9 mouse cellular contexts compared by ENCODE assay signal in genomic region chr10:122792021-122792966, GRCm38 (mm10).
DNase-seq lines count a peak whose midpoint lies in the region; ATAC-seq and TF ChIP-seq lines count a peak whose summit lies in the region.
"Had no signal": no experiment of that assay in that cellular context is flagged by ENCODE, and none has a peak within 500 bp of the region (broad histone marks: within the 10 kb centered on the region; RNA-seq: fewer than 3 reads in every experiment).

No protein-coding gene starts in this region.

- no peaks in the 10 kb centered on the region for H3K36me3 ChIP-seq in limb, embryonic 12.5 days
- H3K36me3 ChIP-seq in myocyte (ENCODE audit: control insufficient read depth, insufficient read depth): no peaks in the 10 kb centered on the region

- H3K27me3 ChIP-seq in limb, embryonic 12.5 days: peaks cover 4% of the 10 kb centered on the region
- H3K27me3 ChIP-seq in myocyte (ENCODE audit: control insufficient read depth, insufficient read depth, insufficient read length): no peaks in the 10 kb centered on the region
- H3K27me3 ChIP-seq: CH12.LX had no signal

- peak overlapping the region; percentile 83 for H3K27ac ChIP-seq in limb, embryonic 12.5 days

- no peaks in the 10 kb centered on the region for H3K9me3 ChIP-seq in limb, embryonic 12.5 days

- 3% methylated on average over 21 of the region's 21 CpGs for WGBS in limb, embryonic 12.5 days

- no peak overlapping the region; the same call in 1 of the 2 replicates for H3K9ac ChIP-seq in limb, embryonic 12.5 days (replicated peaks)

- peak; percentile 83 for ATAC-seq in limb, embryonic 12.5 days (ENCODE audit: insufficient number of reproducible peaks, insufficient read depth, low FRiP score, low TSS enrichment, low read depth)

- H3ac ChIP-seq in myocyte (ENCODE audit: control insufficient read depth, insufficient read length): no peak overlapping the region

- H3K4me3 ChIP-seq in limb, embryonic 12.5 days (replicated peaks): peak overlapping the region; percentile 22
- no peak overlapping the region for H3K4me3 ChIP-seq in myocyte

- H3K4me2 ChIP-seq in limb, embryonic 12.5 days: peak overlapping the region; percentile 50
- peak overlapping the region; percentile 52 for H3K4me2 ChIP-seq in myocyte (ENCODE audit: low read depth)

- peaks cover 23% of the 10 kb centered on the region for H3K4me1 ChIP-seq in limb, embryonic 12.5 days (replicated peaks)

- TF ChIP-seq POLR2A in myocyte (IDR thresholded peaks at IDR 0.05; ENCODE audit: insufficient read length, low read depth): no peak

- H3K79me2 ChIP-seq in myocyte (ENCODE audit: control insufficient read depth, insufficient read depth): no peaks in the 10 kb centered on the region

- DNase-seq in adrenal gland, postnatal 14 days: peak; percentile 40
- no peak for DNase-seq in adrenal gland, adult 18-20 months (ENCODE audit: low spot score in 2 of 2)
- peak; percentile 17 to 33 for DNase-seq in adrenal gland, postnatal 36 days
- peak; percentile 66 for DNase-seq in forelimb bud, embryonic 11.5 days (ENCODE audit: low read depth, low spot score)
- DNase-seq in layer of hippocampus, postnatal 10 days (ENCODE audit: low spot score in 2 of 2): no peak
- DNase-seq in frontal cortex, adult 2 months (ENCODE audit: extremely low spot score in 1 of 2, low spot score in 1 of 2): no peak

TF ChIP-seq in myocyte, 11 proteins besides CTCF, POLR2A, EP300 and RAD21:
- TF ChIP-seq USF1 (IDR thresholded peaks at IDR 0.05; ENCODE audit: low read depth): no peak
- no peak for TF ChIP-seq E2F4 (IDR thresholded peaks at IDR 0.05; ENCODE audit: insufficient read depth)
- no peak for TF ChIP-seq SRF (IDR thresholded peaks at IDR 0.05; ENCODE audit: control insufficient read depth, insufficient read length, low read depth)
- no peak for TF ChIP-seq REST (IDR thresholded peaks at IDR 0.05; ENCODE audit: insufficient read depth, insufficient read length)
- TF ChIP-seq MYOD1 (IDR thresholded peaks at IDR 0.05; ENCODE audit: control insufficient read depth in 1 of 3, insufficient read length in 2 of 3, low read depth in 2 of 3): no peak
- no peak for TF ChIP-seq MAX (IDR thresholded peaks at IDR 0.05; ENCODE audit: low read depth)
- no peak for TF ChIP-seq MYOG (IDR thresholded peaks at IDR 0.05; ENCODE audit: control insufficient read depth in 1 of 3, insufficient read depth in 1 of 3, insufficient read length in 2 of 3, low read depth in 2 of 3)

Comparison
In these comparisons a context has a peak if more than half of its experiments do, and no peak if none do; other contexts are left out.
1. DNase-seq: peak in adrenal gland, postnatal 14 days (single experiment), adrenal gland, postnatal 36 days (2 of 2) and forelimb bud, embryonic 11.5 days (single experiment); none in adrenal gland, adult 18-20 months (0 of 2), layer of hippocampus, postnatal 10 days (0 of 2) and frontal cortex, adult 2 months (0 of 2).